Mouse (Mus musculus) kidney, embryonic 14.5 days (tissue): ENCODE measurements at regions not wholly inside any gene's neighbourhood (a gene's known extent, or its start where the extent isn't known, plus 50 kb on each side); places are given as distances from the start of the nearest gene placed in this dataset.
A peak's percentile ranks its signal among the peaks of the same experiment; 100 is the strongest.

Experiments
- ATAC-seq: fragments of 200-750 bp; cut with Nextera tagmentation; 2 replicates; pipeline ENCODE4 v1.8.0; 2017; ENCODE audit warnings: moderate number of reproducible peaks, mild to moderate bottlenecking, moderate TSS enrichment, moderate library complexity; ENCODE audit not compliant: low FRiP score, low TSS enrichment
- H3K27ac ChIP-seq: fragments of 300-500 bp; sonication (generic); 2 replicates; pipeline ENCODE4 v1.5.1; 2014; ENCODE audit warnings: low read depth, mild to moderate bottlenecking, low read length, moderate library complexity, mixed read lengths
- H3K27me3 ChIP-seq: fragments of 300-500 bp; sonication (generic); 2 replicates; pipeline ENCODE4 v1.6.1; 2014; ENCODE audit warnings: mild to moderate bottlenecking, low read length; ENCODE audit not compliant: control insufficient read depth, insufficient read depth
- H3K36me3 ChIP-seq: fragments of 300-500 bp; sonication (generic); 2 replicates; pipeline ENCODE4 v1.6.1; 2014; ENCODE audit warnings: low read length, mixed read lengths; ENCODE audit not compliant: control insufficient read depth, insufficient read depth
- H3K4me1 ChIP-seq: fragments of 300-500 bp; sonication (generic); 2 replicates; pipeline ENCODE4 v1.6.1; 2014; ENCODE audit warnings: low read length, mixed read lengths; ENCODE audit not compliant: control insufficient read depth, insufficient read depth
- H3K4me2 ChIP-seq: fragments of 300-500 bp; sonication (generic); replicated peaks from 2 replicates; pipeline ENCODE4 v1.6.1; 2014; ENCODE audit warnings: low read depth, mild to moderate bottlenecking, low read length
- H3K4me3 ChIP-seq: fragments of 300-500 bp; sonication (generic); 2 replicates; pipeline ENCODE4 v1.5.1; 2014; ENCODE audit warnings: mild to moderate bottlenecking, low read length
- H3K9ac ChIP-seq: fragments of 300-500 bp; sonication (generic); 2 replicates; pipeline ENCODE4 v1.6.1; 2014; ENCODE audit warnings: low read depth, mild to moderate bottlenecking, low read length, moderate library complexity
- H3K9me3 ChIP-seq: fragments of 300-500 bp; sonication (generic); 2 replicates; pipeline ENCODE4 v1.6.1; 2016; ENCODE audit warnings: low read length; ENCODE audit not compliant: control insufficient read depth
- WGBS: fragments of 180-500 bp; shearing (Covaris S2); extraction: QIAGEN DNeasy Blood & Tissue Kit; methylation state at CpG from one replicate; pipeline ENCODE4 v1.1.7; 2014; 5-methylcytosine and 5-hydroxymethylcytosine counted together

DNA sequence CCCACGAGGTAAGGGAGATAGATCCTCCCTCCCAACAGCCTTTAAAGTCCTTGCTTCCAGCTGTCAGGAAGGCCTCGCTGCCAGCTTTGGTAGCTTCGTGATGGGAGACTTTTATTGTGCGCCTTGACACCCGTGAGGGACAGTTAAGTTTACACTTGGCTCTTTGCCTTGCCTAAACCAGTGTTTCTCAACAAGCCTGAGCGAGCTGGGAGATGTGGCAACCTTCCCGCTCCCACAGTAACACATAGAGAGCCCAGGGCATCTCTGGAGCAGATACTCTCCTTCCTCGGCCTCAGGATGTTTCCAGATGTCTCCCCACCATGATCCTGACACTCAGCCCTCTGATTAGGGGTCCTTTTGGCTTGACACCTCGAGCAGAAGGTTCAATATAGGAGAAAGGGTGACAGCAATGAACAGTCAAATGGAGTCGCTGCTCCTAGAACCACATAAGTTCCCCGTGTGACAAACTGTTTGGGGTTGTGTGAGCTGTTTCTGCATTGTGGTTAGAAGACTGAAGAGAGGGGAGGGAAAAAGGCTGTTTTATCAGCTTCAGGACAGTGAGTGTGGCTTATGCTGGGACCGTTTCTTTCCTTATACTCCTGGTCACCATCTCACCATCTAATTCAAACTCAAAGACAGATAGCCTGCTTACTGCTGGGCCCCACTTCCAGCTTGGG lies 129.1 kb upstream of the Rnaseh2b start:
- WGBS, result 36% methylated on average over 12 of the region's 12 CpGs
- Histone ChIP-seq H3K9me3 (no peaks in the 10 kb centered on the region), H3K4me3 (no peak overlapping the region), H3K4me1 (no peaks in the 10 kb centered on the region), H3K4me2 (no peak overlapping the region), H3K27ac (no peak overlapping the region), H3K9ac (no peak overlapping the region), H3K36me3 (no peaks in the 10 kb centered on the region), H3K27me3 (no peaks in the 10 kb centered on the region)
- no peak for ATAC-seq

GRCm38 (mm10) chr14:62164918-62165317 lies 127.5 kb upstream of the Rnaseh2b start:
- no peak for ATAC-seq
- Histone ChIP-seq H3K9me3 (no peaks in the 10 kb centered on the region), H3K4me1 (no peaks in the 10 kb centered on the region), H3K9ac (no peak overlapping the region), H3K27me3 (no peaks in the 10 kb centered on the region), H3K4me3 (no peak overlapping the region), H3K27ac (no peak overlapping the region), H3K4me2 (no peak overlapping the region), H3K36me3 (no peaks in the 10 kb centered on the region)
- WGBS, result 81% methylated on average over 4 of the region's 4 CpGs

DNA sequence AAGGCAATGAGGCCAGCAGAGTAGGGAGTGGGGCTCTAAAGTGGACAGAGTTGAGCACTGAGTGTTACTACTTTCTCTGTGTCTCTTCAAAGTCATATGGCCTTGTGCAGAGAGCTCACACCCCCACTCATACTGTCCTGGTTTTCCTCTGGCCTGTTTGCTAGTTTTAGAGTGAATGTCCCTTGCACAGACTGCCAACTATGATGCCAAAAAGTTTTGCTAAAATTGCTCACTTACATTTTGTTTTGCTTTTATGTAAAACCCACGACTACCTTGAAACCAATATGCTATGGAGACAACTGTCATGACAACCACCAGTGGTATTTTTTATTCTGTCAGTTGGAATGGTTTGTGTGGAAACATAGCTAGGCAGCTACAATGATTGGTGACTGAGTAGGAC lies 126.4 kb upstream of the Rnaseh2b start:
- no peak for ATAC-seq
- WGBS, result 79% methylated on average over 1 of the region's 1 CpGs
- Histone ChIP-seq H3K9ac (no peak overlapping the region), H3K4me1 (peaks cover 4% of the 10 kb centered on the region; the same call in 1 of the 2 replicates), H3K36me3 (no peaks in the 10 kb centered on the region), H3K27ac (no peak overlapping the region), H3K4me2 (no peak overlapping the region), H3K27me3 (no peaks in the 10 kb centered on the region), H3K4me3 (no peak overlapping the region), H3K9me3 (no peaks in the 10 kb centered on the region)

- Histone ChIP-seq H3K9ac (no peak overlapping the region), H3K9me3 (no peaks in the 10 kb centered on the region), H3K36me3 (no peaks in the 10 kb centered on the region), H3K27me3 (no peaks in the 10 kb centered on the region), H3K4me2 (no peak overlapping the region), H3K27ac (no peak overlapping the region), H3K4me1 (peaks cover 6% of the 10 kb centered on the region; the same call in 1 of the 2 replicates), H3K4me3 (no peak overlapping the region)
- no peak for ATAC-seq
- 60% methylated on average over 5 of the region's 5 CpGs for WGBS
Observed at GRCm38 (mm10) chr14:62166596-62166995, 125.8 kb upstream of the Rnaseh2b start.

DNA sequence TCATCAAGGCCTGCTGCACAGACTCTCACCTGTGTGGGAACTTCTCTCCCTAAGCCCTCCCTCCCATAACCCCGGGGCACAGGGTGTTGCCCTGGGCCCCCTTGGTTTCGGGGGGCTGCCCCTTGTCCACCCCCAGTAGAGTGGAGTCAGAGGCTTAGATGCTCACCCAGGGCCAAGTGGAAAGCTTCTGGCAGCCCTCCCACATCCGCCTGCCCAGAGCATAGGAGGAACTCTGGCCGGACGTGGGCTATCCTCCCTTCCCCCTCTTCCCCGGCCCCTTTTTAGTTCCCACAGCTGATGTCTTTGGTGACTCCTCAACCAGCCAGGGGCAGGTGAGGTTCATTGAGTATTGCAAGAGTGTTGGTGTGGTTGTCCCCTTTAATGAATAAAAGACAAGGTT lies 125.3 kb upstream of the Rnaseh2b start:
- WGBS, result 72% methylated on average over 6 of the region's 6 CpGs
- H3K4me3 ChIP-seq, result no peak overlapping the region
- H3K9ac ChIP-seq, result no peak overlapping the region
- no peak overlapping the region for H3K4me2 ChIP-seq
- no peaks in the 10 kb centered on the region for H3K9me3 ChIP-seq
- H3K4me1 ChIP-seq, result peaks cover 6% of the 10 kb centered on the region; the same call in 1 of the 2 replicates
- no peak for ATAC-seq
- H3K27me3 ChIP-seq, result no peaks in the 10 kb centered on the region
- H3K27ac ChIP-seq, result no peak overlapping the region
- no peaks in the 10 kb centered on the region for H3K36me3 ChIP-seq

DNA sequence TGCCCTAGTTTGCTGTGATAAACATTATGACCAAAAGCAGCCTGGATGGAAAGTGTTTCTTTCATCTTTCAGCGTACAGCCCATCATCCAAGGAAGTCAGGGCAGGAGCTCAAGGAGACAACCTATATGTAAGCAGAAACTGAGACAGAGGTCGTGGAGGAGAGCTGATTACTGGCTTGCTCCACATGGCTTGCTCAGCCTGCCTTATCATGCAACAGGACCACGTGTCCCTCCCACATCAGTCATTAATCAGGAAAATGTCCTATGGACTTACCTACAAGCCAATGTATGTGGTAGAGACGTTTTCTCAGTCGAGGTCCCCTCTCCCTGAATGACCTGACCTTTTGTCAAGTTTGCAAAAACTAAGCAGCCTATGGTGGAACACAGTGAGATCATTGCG lies 123.7 kb upstream of the Rnaseh2b start:
- Histone ChIP-seq H3K27me3 (no peaks in the 10 kb centered on the region), H3K4me2 (no peak overlapping the region), H3K4me3 (no peak overlapping the region), H3K36me3 (no peaks in the 10 kb centered on the region), H3K27ac (no peak overlapping the region), H3K4me1 (peaks cover 6% of the 10 kb centered on the region; the same call in 1 of the 2 replicates), H3K9ac (no peak overlapping the region), H3K9me3 (no peaks in the 10 kb centered on the region)
- ATAC-seq, result no peak
- 46% methylated on average over 6 of the region's 6 CpGs for WGBS

GRCm38 (mm10) chr14:62170385-62170784 lies 122.0 kb upstream of the Rnaseh2b start:
- H3K27ac ChIP-seq, result peak overlapping the region; percentile 12; the same call in 1 of the 2 replicates
- 21% methylated on average over 5 of the region's 5 CpGs for WGBS
- H3K36me3 ChIP-seq, result no peaks in the 10 kb centered on the region
- H3K27me3 ChIP-seq, result no peaks in the 10 kb centered on the region
- no peak overlapping the region; the same call in 1 of the 2 replicates for H3K4me2 ChIP-seq
- no peaks in the 10 kb centered on the region for H3K9me3 ChIP-seq
- H3K4me3 ChIP-seq, result no peak overlapping the region
- H3K9ac ChIP-seq, result no peak overlapping the region
- H3K4me1 ChIP-seq, result peaks cover 6% of the 10 kb centered on the region; the same call in 1 of the 2 replicates
- ATAC-seq, result peak; percentile 78; the same call in 1 of the 2 replicates

GRCm38 (mm10) chr14:62171256-62172047 lies 120.9 kb upstream of the Rnaseh2b start:
- H3K27me3 ChIP-seq, result no peaks in the 10 kb centered on the region
- H3K36me3 ChIP-seq, result no peaks in the 10 kb centered on the region
- H3K9ac ChIP-seq, result no peak overlapping the region
- H3K27ac ChIP-seq, result no peak overlapping the region; the same call in 1 of the 2 replicates
- peaks cover 6% of the 10 kb centered on the region; the same call in 1 of the 2 replicates for H3K4me1 ChIP-seq
- ATAC-seq, result peak; percentile 33; the same call in 1 of the 2 replicates
- H3K9me3 ChIP-seq, result no peaks in the 10 kb centered on the region
- 54% methylated on average over 15 of the region's 15 CpGs for WGBS
- H3K4me2 ChIP-seq, result no peak overlapping the region
- H3K4me3 ChIP-seq, result no peak overlapping the region
